Mouse (Mus musculus) embryonic facial prominence, embryonic 14.5 days (tissue): ENCODE measurements around the gene Prcc. TPM values are rescaled to one million over a fixed set of nuclear protein-coding genes. Genes with fewer than 3 reads are reported as not detected.
"Not testable (repeated sequence)": the region's sequence is repeated elsewhere in the genome, so short reads cannot be mapped to it uniquely, and the experiment has no call there.

Experiments
- ATAC-seq: fragments of 200-750 bp; cut with Nextera tagmentation; 2 replicates; pipeline ENCODE4 v1.8.0; 2017; ENCODE audit warnings: low read depth, moderate number of reproducible peaks, moderate TSS enrichment
- DNase-seq: peaks from one replicate; pipeline ENCODE4 v3.0.0-alpha.2; 2015; ENCODE audit warnings: low spot score
- H3K27ac ChIP-seq: fragments of 300-500 bp; sonication (generic); replicated peaks from 2 replicates; pipeline ENCODE4 v1.5.1; 2014; ENCODE audit warnings: low read depth, mild to moderate bottlenecking, low read length, moderate library complexity
- H3K27me3 ChIP-seq: fragments of 300-500 bp; sonication (generic); replicated peaks from 2 replicates; pipeline ENCODE4 v1.6.1; 2014; ENCODE audit warnings: low read length; ENCODE audit not compliant: control insufficient read depth, insufficient read depth
- H3K36me3 ChIP-seq: fragments of 300-500 bp; sonication (generic); 2 replicates; pipeline ENCODE4 v1.6.1; 2014; ENCODE audit warnings: low read length, mixed read lengths; ENCODE audit not compliant: control insufficient read depth, insufficient read depth
- H3K4me1 ChIP-seq: fragments of 300-500 bp; sonication (generic); 2 replicates; pipeline ENCODE4 v1.6.1; 2014; ENCODE audit warnings: antibody characterized with exemption, low read length; ENCODE audit not compliant: control insufficient read depth, insufficient read depth
- H3K4me2 ChIP-seq: fragments of 300-500 bp; sonication (generic); 2 replicates; pipeline ENCODE4 v1.6.1; 2014; ENCODE audit warnings: low read depth, mild to moderate bottlenecking, low read length, moderate library complexity, mixed read lengths
- H3K4me3 ChIP-seq: fragments of 300-500 bp; sonication (generic); 2 replicates; pipeline ENCODE4 v1.5.1; 2014; ENCODE audit warnings: low read depth, mild to moderate bottlenecking, low read length
- H3K9ac ChIP-seq: fragments of 300-500 bp; sonication (generic); 2 replicates; pipeline ENCODE4 v1.6.1; 2014; ENCODE audit warnings: low read depth, mild to moderate bottlenecking, low read length, moderate library complexity, mixed read lengths
- H3K9me3 ChIP-seq: fragments of 300-500 bp; sonication (generic); 2 replicates; pipeline ENCODE4 v1.6.1; 2016; ENCODE audit warnings: low read length; ENCODE audit not compliant: control insufficient read depth
- WGBS: fragments of 180-500 bp; shearing (Covaris S2); extraction: QIAGEN DNeasy Blood & Tissue Kit; methylation state at CpG from one replicate; pipeline ENCODE4 v1.1.7; 2014; 5-methylcytosine and 5-hydroxymethylcytosine counted together
- polyA plus RNA-seq: library from polyadenylated mRNA; unstranded; fragments of >200 nt; fragmentation: Nextera tagmentation; extraction: Ambion mirVana; gene quantifications from 2 replicates; pipeline ENCODE4 v1.2.1, GENCODE M21; 2014

The Prcc gene
- polyA plus RNA-seq, 1 experiment from 2014 or later: 13.5 TPM

- H3K4me1 ChIP-seq: peaks cover 35% of the 10 kb centered on the region
- H3K27ac ChIP-seq: peak overlapping the region; percentile 61
- H3K9ac ChIP-seq: peak overlapping the region; percentile 38; the same call in 1 of the 2 replicates
- peak overlapping the region; percentile 55 for H3K4me2 ChIP-seq
- no peaks in the 10 kb centered on the region for H3K9me3 ChIP-seq
- 79% methylated on average over 2 of the region's 2 CpGs for WGBS
- ATAC-seq (no peak), DNase-seq (no peak)
- H3K27me3 ChIP-seq: no peaks in the 10 kb centered on the region
- H3K36me3 ChIP-seq: peaks cover 16% of the 10 kb centered on the region
- peak overlapping the region; percentile 25 for H3K4me3 ChIP-seq
Observed at GRCm38 (mm10) chr3:87909381-87909780, 24.0 kb upstream of the Prcc start.

- H3K9me3 ChIP-seq: no peaks in the 10 kb centered on the region
- peaks cover 2% of the 10 kb centered on the region; the same call in 1 of the 2 replicates for H3K36me3 ChIP-seq
- ATAC-seq: no peak
- WGBS: 10% methylated on average over 1 of the region's 1 CpGs
- no peak for DNase-seq
- H3K4me2 ChIP-seq: peak overlapping the region; percentile 79
- no peaks in the 10 kb centered on the region for H3K27me3 ChIP-seq
- H3K9ac ChIP-seq: peak overlapping the region; percentile 97
- H3K27ac ChIP-seq: peak overlapping the region; percentile 96
- H3K4me3 ChIP-seq: peak overlapping the region; percentile 99
- H3K4me1 ChIP-seq: peaks cover 35% of the 10 kb centered on the region
Observed at GRCm38 (mm10) chr3:87907906-87908305, 22.5 kb upstream of the Prcc start.

- ATAC-seq: no peak
- H3K36me3 ChIP-seq: no peaks in the 10 kb centered on the region
- peaks cover 35% of the 10 kb centered on the region for H3K4me1 ChIP-seq
- H3K27me3 ChIP-seq: no peaks in the 10 kb centered on the region
- peak overlapping the region; percentile 96 for H3K27ac ChIP-seq
- H3K4me2 ChIP-seq: peak overlapping the region; percentile 79
- peak; percentile 73 for DNase-seq
- peak overlapping the region; percentile 99 for H3K4me3 ChIP-seq
- under 1% methylated on average over 21 of the region's 27 CpGs for WGBS
- H3K9ac ChIP-seq: peak overlapping the region; percentile 97
- no peaks in the 10 kb centered on the region for H3K9me3 ChIP-seq
Observed at GRCm38 (mm10) chr3:87906981-87907857, 21.8 kb upstream of the Prcc start.

- H3K4me1 ChIP-seq: peaks cover 35% of the 10 kb centered on the region
- no peaks in the 10 kb centered on the region for H3K27me3 ChIP-seq
- peak overlapping the region; percentile 99 for H3K4me3 ChIP-seq
- ATAC-seq (peak; percentile 4; the same call in 1 of the 2 replicates), DNase-seq (no peak)
- H3K36me3 ChIP-seq: no peaks in the 10 kb centered on the region
- WGBS: 0% methylated on average over 10 of the region's 47 CpGs
- H3K9ac ChIP-seq: peak overlapping the region; percentile 97
- peak overlapping the region; percentile 96 for H3K27ac ChIP-seq
- H3K9me3 ChIP-seq: no peaks in the 10 kb centered on the region
- H3K4me2 ChIP-seq: peak overlapping the region; percentile 79
Observed at GRCm38 (mm10) chr3:87906601-87906980, 21.2 kb upstream of the Prcc start.

GRCm38 (mm10) chr3:87905880-87906485, 20.6 kb upstream of the Prcc start, which contains the start of gene Hdgf:
TSS of gene Hdgf (plus strand) at chr3:87906321.
- Histone ChIP-seq H3K4me1 (peaks cover 33% of the 10 kb centered on the region), H3K4me3 (peak within 1 kb of the TSS; percentile 99), H3K27ac (peak within 1 kb of the TSS; percentile 96), H3K9ac (peak within 1 kb of the TSS; percentile 97), H3K9me3 (no peaks in the 10 kb centered on the region), H3K36me3 (no peaks in the 10 kb centered on the region), H3K27me3 (no peaks in the 10 kb centered on the region), H3K4me2 (peak within 1 kb of the TSS; percentile 79)
- DNase-seq (peak; percentile 99), ATAC-seq (peak; percentile 96)
- WGBS: 0% methylated on average over 36 of the region's 57 CpGs

GRCm38 (mm10) chr3:87903821-87904220, 18.4 kb upstream of the Prcc start:
- H3K4me3 ChIP-seq: no peak overlapping the region
- H3K9ac ChIP-seq: no peak overlapping the region
- H3K9me3 ChIP-seq: no peaks in the 10 kb centered on the region
- H3K27me3 ChIP-seq: no peaks in the 10 kb centered on the region
- WGBS: 42% methylated on average over 5 of the region's 5 CpGs
- H3K4me2 ChIP-seq: no peak overlapping the region
- no peak overlapping the region for H3K27ac ChIP-seq
- H3K4me1 ChIP-seq: peaks cover 11% of the 10 kb centered on the region
- DNase-seq (peak; percentile 77), ATAC-seq (peak; percentile 34; the same call in 1 of the 2 replicates)
- H3K36me3 ChIP-seq: no peaks in the 10 kb centered on the region

- not testable (repeated sequence) for H3K4me1 ChIP-seq, H3K9ac ChIP-seq, H3K4me2 ChIP-seq, H3K9me3 ChIP-seq, H3K27ac ChIP-seq, DNase-seq, H3K36me3 ChIP-seq, H3K4me3 ChIP-seq, ATAC-seq, H3K27me3 ChIP-seq
- 88% methylated on average over 5 of the region's 6 CpGs for WGBS
Observed at GRCm38 (mm10) chr3:87901959-87902358, 16.6 kb upstream of the Prcc start.

GRCm38 (mm10) chr3:87901036-87901624, 15.7 kb upstream of the Prcc start:
- no peak overlapping the region for H3K4me2 ChIP-seq
- ATAC-seq: no peak

More at GRCm38 (mm10) chr3:87901036-87901624, 15.7 kb upstream of the Prcc start:
- Histone ChIP-seq H3K4me1 (no peaks in the 10 kb centered on the region), H3K4me3 (no peak overlapping the region), H3K9ac (no peak overlapping the region), H3K27me3 (no peaks in the 10 kb centered on the region), H3K9me3 (no peaks in the 10 kb centered on the region), H3K36me3 (no peaks in the 10 kb centered on the region), H3K27ac (no peak overlapping the region)
- DNase-seq: no peak
- WGBS: 21% methylated on average over 1 of the region's 1 CpGs
